Mouse (Mus musculus): ENCODE measurements around the gene Dlgap5.
"Not testable (repeated sequence)": the region's sequence is repeated elsewhere in the genome, so short reads cannot be mapped to it uniquely, and the experiment has no call there.

Dlgap5 gene

GRCm38 (mm10) chr14:47417775-47418665 lies at the start of gene Dlgap5:
Dlgap5 (minus strand) TSS chr14:47418407.
- peak; percentile 94 for DNase-seq (ENCODE audit: low spot score)

GRCm38 (mm10) chr14:47465468-47466175 lies 47.4 kb upstream of the Dlgap5 start:
- no peak for DNase-seq (ENCODE audit: low spot score)

- DNase-seq (ENCODE audit: low spot score), result no peak
Measured at GRCm38 (mm10) chr14:47464426-47464825, 46.2 kb upstream of the Dlgap5 start.

GRCm38 (mm10) chr14:47462877-47463460 lies 44.8 kb upstream of the Dlgap5 start:
- DNase-seq (ENCODE audit: low spot score), result no peak

- no peak for DNase-seq (ENCODE audit: low spot score)
Measured at GRCm38 (mm10) chr14:47462453-47462852, 44.2 kb upstream of the Dlgap5 start.

GRCm38 (mm10) chr14:47461997-47462396 lies 43.8 kb upstream of the Dlgap5 start:
- no peak for DNase-seq (ENCODE audit: low spot score)

- no peak for DNase-seq (ENCODE audit: low spot score)
Measured at GRCm38 (mm10) chr14:47459556-47459955, 41.3 kb upstream of the Dlgap5 start.

- not testable (repeated sequence) for DNase-seq (ENCODE audit: low spot score)
Measured at GRCm38 (mm10) chr14:47450121-47450520, 31.9 kb upstream of the Dlgap5 start, which contains the start of gene Fbxo34. Fbxo34 (plus strand) TSS chr14:47450421.

- no peak for DNase-seq (ENCODE audit: low spot score)
Measured at GRCm38 (mm10) chr14:47445331-47446095, 27.3 kb upstream of the Dlgap5 start.

- no peak for DNase-seq (ENCODE audit: low spot score)
Measured at GRCm38 (mm10) chr14:47444907-47445306, 26.7 kb upstream of the Dlgap5 start.

GRCm38 (mm10) chr14:47438947-47439346 lies 20.7 kb upstream of the Dlgap5 start:
- no peak for DNase-seq (ENCODE audit: low spot score)

- no peak for DNase-seq (ENCODE audit: low spot score)
Measured at GRCm38 (mm10) chr14:47432987-47433386, 14.8 kb upstream of the Dlgap5 start.

- no peak for DNase-seq (ENCODE audit: low spot score)
Measured at GRCm38 (mm10) chr14:47422466-47422865, 4.3 kb upstream of the Dlgap5 start.

- DNase-seq (ENCODE audit: low spot score), result no peak
Measured at GRCm38 (mm10) chr14:47421606-47422005, 3.4 kb upstream of the Dlgap5 start.

GRCm38 (mm10) chr14:47419723-47420276 lies 1.6 kb upstream of the Dlgap5 start:
- no peak for DNase-seq (ENCODE audit: low spot score)

GRCm38 (mm10) chr14:47419034-47419625 lies 923 bp upstream of the Dlgap5 start:
- no peak for DNase-seq (ENCODE audit: low spot score)

GRCm38 (mm10) chr14:47418666-47418991 lies 422 bp upstream of the Dlgap5 start:
- DNase-seq (ENCODE audit: low spot score), result peak; percentile 13

- DNase-seq (ENCODE audit: low spot score), result no peak
Measured at GRCm38 (mm10) chr14:47417346-47417745, 861 bp downstream of the Dlgap5 start.

GRCm38 (mm10) chr14:47406000-47406399 lies 12.2 kb downstream of the Dlgap5 start:
- peak; percentile 19 for DNase-seq (ENCODE audit: low spot score)

- no peak for DNase-seq (ENCODE audit: low spot score)
Measured at GRCm38 (mm10) chr14:47402735-47403134, 15.5 kb downstream of the Dlgap5 start.

- peak; percentile 53 for DNase-seq (ENCODE audit: low spot score)
Measured at GRCm38 (mm10) chr14:47396165-47396652, 22.0 kb downstream of the Dlgap5 start.

Measured in lung, postnatal 25 days (tissue).